Mouse (Mus musculus): ENCODE data around the gene Cux1. TPM values are rescaled to one million over a fixed set of nuclear protein-coding genes. Genes with fewer than 3 reads are reported as not detected.

Cux1 gene
- total RNA-seq, 2 experiments from 2014 or later: 66.0 to 68.2 TPM

DNA sequence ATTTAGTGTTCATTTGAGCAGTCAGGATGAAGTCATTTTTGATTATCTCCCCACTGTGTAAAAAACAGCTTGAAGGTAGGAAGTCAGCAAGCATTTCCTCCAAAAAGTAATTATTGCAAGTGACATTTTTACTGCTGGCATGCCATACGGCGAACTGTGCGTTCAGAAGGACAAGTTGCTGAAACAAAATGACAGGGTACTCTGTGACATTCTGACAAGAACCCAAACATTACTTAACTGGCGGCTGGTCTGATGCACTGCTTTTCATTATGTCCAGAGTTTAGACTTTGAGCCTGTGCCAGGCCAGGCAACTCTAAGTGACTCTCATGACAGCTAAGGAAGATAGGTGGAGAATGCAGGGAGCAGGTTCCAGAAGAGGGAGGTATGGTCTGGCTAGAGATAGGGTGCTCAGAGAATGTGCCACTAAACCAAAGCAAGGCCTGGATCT is 274.3 kb downstream of the Cux1 start:
- no peak for DNase-seq
- intact Hi-C loops (cut with DNase I; ENCODE audit: low total_unique reads): no loop called here

DNA sequence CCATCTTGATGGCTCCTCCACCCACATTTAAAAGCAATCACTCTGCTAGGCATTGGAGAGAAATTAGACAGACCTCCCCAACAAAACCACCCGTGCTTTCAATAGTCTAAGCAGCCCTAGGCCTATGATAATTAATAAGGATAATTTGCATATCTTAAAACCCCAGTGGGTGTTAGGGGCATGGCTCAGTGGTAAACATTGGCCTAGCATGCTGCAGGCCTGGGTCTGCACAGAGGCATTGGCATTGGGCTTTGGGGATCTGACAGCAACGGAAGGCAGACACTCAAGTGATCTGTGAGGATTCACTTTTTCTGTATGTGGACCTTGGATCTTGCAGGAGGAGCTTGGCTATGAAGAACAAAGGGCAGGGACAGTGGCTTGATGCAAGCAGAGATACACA is 274.9 kb downstream of the Cux1 start:
- intact Hi-C loops (cut with DNase I; ENCODE audit: low total_unique reads): no loop called here
- DNase-seq: no peak

DNA sequence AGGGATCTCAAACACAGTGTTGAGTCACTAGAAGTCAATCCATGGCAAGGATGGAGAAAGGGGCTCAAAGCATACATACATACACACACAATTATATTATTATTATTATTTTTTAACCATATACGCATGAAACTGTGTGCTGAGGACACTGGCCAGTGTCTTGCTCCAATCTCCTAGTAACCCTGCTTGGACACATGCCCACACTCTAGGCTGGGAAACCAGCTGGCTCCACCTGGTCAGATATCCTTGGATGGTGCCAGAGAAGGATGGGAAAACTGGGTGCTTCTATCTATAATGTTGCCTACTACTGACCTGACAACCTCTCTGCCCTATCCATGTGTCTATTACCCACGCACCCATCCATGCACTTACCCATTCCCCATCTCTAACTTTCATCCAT is 275.7 kb downstream of the Cux1 start:
- intact Hi-C loops (cut with DNase I; ENCODE audit: low total_unique reads): no loop called here
- no peak for DNase-seq

DNA sequence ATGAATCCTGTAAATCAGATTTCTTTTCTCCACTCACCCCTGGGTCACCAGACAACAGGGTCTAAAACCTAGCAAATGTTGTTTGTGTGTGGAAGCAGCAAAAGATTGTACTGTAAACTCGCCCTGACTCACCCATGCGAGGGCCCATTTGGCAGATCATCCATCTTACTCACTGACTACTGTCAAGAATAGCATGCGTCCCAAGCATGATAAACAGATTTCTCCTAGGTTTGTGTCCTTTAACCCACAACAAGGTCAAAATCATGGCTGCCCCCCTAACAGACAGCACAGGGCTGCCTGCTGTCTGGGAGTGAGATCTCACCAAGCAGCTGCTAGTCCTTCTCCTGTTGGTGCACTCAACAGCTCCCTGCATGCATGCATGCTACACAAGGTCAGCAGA is 277.5 kb downstream of the Cux1 start:
- intact Hi-C loops (cut with DNase I; ENCODE audit: low total_unique reads): loop anchor here (10.0 kb wide), 1 partner anchor 285 kb away; no protein-coding TSS in a partner anchor
- DNase-seq: no peak

DNA sequence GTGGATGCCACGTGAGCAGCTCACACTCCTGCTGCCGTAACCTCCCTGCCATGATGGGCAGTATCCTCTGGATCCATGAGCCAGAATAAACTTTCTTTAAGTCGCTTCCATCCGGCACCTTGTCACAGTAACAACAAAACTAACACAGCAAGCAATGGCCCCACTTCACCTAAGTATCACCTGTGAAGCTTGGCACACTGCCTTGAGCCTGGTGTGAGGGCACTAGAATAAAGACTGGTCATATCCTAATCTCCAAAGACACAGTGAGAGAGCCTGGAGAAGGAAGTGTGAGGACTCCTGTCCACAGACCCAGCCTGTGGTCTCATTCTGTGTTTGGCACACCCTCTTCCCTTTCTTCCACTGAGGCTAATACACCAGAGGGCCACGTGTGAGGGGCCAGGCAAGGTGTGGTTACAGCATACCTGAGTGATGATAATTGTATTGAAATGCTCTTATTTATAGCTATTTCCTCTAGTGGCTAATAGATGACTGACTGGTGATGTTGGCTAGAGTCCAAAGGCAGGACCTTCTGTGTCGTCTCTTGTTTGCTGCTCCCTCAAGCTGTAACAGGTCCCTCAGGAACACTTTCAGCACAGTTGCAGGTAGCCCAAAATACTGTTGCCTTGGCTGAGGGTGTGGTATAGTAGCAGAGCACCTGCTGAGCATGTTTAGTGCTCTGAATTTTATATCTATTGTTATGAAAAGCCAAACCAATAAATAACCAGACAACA is 278.8 kb downstream of the Cux1 start:
- intact Hi-C loops (cut with DNase I; ENCODE audit: low total_unique reads): loop anchor here (10.0 kb wide), 1 partner anchor 286 kb away; no protein-coding TSS in a partner anchor
- DNase-seq: no peak

DNA sequence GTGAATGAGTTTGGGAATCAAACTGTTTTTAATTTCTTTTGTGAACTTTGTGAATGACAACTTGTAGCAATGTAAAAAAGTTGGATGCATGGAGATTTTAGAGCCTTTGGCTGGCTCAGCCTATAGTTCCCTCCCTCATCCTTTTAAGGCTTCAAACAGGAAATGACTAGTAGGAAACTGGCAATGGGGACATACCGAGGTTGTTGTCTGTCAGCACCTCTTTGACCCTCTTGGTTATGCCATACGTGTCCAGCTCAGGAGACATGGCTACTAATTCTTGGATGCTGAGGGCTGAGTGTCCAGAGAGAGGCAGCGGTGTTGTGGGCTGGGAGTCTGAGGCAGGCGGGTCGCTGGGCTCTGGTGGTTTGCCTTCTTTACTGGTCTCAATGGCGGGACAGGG is 280.7 kb downstream of the Cux1 start:
- intact Hi-C loops (cut with DNase I; ENCODE audit: low total_unique reads): loop anchor here (10.0 kb wide), 1 partner anchor 288 kb away; no protein-coding TSS in a partner anchor
- no peak for DNase-seq

DNA sequence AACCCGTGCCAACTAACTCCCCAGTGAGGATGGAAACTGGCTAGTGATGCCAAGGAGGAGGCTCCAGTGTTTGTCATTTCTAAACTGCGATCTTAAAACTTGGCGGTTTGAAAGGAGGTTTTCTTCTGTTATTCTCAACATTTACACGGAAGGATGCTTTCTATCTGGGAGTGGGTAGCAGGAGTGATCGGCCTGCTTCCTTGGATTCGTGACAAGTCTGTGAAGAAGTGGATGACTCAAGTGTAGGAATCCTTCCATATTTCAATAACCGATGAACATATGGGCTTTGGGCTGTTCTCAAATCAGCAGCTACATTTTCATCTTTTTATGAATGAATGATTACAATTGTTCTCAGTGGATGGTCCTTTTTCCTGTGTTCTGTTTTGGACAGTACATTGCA is 282.2 kb downstream of the Cux1 start:
- DNase-seq: no peak
- intact Hi-C loops (cut with DNase I; ENCODE audit: low total_unique reads): loop anchor here (10.0 kb wide), 1 partner anchor 290 kb away; no protein-coding TSS in a partner anchor

DNA sequence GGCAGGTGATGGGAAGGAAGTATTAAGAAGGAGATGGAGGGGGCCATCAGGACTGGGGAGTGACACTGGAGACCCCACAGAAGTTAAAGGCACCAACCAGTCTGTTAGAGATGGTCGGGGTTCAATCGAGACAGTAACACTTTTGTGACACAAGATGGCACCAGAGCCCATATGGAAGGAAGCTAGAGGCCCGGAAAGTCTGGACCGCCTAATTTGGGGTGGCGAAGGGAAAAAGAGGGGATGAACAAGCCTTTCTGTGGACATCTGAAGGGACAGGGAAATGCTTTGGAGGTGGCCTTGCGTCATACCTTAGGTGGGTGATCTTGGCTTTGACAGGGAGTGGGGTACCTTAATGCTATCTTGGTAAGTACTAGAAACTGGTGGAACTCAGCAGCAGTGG is 285.9 kb downstream of the Cux1 start:
- DNase-seq: no peak
- intact Hi-C loops (cut with DNase I; ENCODE audit: low total_unique reads): loop anchor here (5.0 to 10.0 kb wide), 3 partner anchors 293 to 381 kb away; no protein-coding TSS in a partner anchor

DNA sequence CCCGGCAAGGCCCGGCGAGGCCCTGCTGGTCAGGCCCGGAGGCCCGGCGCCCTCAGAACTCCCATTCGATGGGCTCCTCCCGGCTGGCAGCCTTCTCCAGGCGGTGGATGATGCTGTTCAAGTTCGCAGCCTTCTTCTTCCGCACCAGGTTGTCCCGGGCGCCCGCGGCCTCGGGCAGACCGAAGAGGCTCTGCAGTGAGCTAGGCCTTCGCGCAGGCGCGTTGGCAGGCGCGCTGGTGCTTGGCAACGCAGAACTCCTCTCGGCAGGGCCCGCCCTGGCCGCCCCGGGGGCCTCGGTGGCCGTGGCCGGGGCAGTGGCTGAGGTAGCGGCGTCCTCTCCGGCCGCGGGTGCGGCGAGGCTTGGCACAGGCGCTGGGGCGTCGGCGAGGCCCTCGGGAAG is 292.6 kb downstream of the Cux1 start:
- DNase-seq: no peak
- intact Hi-C loops (cut with DNase I; ENCODE audit: low total_unique reads): loop anchor here (5.0 kb wide), 1 partner anchor 433 kb away; no protein-coding TSS in a partner anchor

DNA sequence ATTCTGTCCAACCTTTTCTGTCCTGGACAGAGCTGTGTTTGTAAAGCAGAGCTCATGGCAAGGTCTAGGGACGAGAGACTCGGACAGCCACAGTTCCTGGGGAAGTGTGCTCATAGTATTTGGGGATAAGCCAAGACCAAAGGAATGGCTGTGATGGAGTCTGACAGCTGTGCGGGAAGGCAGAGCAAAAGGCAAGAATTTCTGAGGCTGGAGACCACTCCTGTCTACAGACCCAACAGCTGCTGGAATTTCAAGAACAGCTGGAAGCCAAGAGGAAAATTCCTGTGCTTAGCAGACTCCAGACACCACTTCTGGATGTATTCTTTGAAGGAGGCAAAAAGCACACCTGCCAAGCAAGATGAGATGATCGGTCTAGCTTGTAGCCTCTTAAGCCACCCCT is 297.4 kb downstream of the Cux1 start:
- no peak for DNase-seq
- intact Hi-C loops (cut with DNase I; ENCODE audit: low total_unique reads): no loop called here

DNA sequence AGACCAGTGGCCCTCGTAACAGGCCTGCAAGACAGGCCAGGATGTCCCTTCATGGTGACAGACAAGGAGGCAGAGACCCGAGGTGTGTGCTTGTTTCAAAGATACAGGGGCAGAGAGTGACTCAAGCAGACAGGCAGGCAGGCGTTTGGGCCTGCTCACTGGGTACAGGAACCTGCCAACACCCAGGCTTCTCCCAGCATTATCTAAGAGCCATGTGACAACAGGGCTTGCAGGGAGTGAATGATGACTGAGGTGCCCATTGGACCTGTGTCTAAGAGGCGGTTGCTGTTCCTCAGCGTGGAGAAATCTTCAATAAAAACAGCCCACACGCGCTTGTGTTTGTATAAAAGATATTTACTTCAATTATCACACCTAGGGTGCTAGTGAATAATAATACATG is 301.2 kb downstream of the Cux1 start:
- intact Hi-C loops (cut with DNase I; ENCODE audit: low total_unique reads): no loop called here
- DNase-seq: no peak

DNA sequence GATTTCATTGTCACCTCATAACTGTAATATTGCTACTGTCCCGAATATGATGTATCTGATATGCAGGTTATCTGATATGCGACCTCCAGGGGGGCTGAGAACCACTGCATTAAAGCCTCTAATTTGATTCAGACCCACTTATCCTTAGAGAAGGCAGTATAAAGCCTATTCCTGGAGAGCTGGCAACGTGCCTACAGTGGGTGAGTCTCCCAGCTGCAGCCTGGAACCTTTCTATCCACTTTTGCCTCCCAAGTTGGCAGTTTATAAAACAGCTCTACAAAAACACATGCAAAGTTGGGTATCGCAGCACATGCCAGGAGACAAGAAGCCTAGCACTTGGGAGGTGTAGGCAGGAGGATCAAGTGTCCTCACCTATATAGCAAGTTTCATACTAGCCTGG is 303.9 kb downstream of the Cux1 start:
- intact Hi-C loops (cut with DNase I; ENCODE audit: low total_unique reads): loop anchor here (5.0 kb wide), 1 partner anchor 404 kb away; no protein-coding TSS in a partner anchor
- DNase-seq: no peak

DNA sequence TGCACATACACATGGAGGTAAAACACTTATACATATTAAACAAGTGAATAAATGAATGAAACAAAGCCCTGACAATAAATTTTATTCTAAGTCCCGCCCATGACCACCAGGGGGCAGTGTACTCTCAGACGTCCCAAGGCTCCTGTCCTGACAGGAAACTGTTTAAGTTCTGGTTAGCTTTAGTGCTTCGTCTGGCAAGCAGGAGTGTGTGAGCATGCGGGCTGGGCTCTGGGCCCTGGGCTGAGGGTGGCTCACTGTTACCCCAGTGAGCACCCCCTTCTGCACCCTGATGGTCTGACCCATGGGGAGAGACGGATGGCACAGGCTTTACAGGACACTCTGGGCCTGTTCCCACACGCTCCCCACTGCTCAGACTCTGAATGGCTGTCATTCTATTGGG is 308.4 kb downstream of the Cux1 start:
- DNase-seq: peak; percentile 64
- intact Hi-C loops (cut with DNase I; ENCODE audit: low total_unique reads): loop anchor here (5.0 kb wide), 1 partner anchor 498 kb away; no protein-coding TSS in a partner anchor

DNA sequence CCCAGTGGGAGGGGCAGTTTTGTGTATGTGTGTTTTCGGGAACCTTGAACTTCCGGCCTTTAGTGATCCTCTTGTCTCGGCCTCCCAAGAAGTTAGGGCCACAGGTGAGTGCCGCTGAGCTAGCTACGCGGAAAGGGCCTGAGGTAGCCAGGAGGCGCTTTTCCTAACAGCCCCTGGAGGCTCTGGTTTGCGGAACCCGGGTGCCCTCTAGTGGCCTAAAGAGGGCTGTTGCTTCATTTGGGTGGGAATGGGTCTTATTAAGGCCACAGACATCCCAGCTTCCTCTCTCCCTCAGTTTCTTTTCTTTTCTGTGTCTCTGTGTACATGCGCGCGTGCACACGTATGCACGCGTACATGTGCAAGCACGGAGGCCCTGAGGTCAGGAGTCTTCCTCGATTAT is 314.4 kb downstream of the Cux1 start:
- DNase-seq: peak; percentile 75
- intact Hi-C loops (cut with DNase I; ENCODE audit: low total_unique reads): loop anchor here (2.0 kb wide), 1 partner anchor 52 kb away; no protein-coding TSS in a partner anchor

DNA sequence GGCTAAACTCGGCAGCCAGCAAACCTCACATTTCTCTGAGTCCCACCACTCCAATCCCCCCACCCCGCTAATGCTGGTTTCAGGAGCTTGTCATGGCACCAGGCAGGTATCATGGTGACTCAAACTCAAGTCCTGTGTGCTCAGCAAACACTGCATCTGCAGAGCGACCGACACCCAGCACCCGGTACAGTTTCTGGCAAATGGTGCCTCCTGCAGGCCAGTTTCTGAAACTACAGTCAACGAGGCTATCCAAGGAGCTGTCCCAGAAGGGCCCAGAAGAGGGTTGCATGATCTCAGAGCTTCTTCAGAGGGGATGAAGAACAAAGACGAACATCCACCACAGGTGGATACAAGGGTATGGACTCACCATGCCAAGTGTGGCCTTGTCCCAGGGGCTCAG is 316.3 kb downstream of the Cux1 start:
- intact Hi-C loops (cut with DNase I; ENCODE audit: low total_unique reads): no loop called here
- DNase-seq: peak; percentile 44

DNA sequence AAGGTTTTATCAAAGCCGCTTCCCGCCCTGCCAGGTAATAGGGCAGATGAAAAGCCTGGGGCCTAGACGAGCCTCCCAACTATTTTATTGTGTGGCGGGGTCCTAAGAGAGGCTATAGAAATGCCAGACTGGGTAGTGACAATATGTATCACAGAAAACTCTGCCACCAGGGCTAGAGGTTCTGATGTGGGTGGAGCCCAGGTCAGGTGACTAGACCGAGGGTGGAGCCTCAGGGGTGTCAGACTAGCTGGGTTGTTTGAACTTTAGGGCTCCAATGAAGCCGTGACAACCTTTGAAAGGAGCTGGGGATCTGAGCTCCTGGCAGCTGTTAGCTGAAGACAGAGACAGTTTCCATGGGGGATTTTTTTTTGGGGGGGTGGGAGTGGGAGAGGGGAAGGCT is 318.8 kb downstream of the Cux1 start:
- intact Hi-C loops (cut with DNase I; ENCODE audit: low total_unique reads): no loop called here
- no peak for DNase-seq

DNA sequence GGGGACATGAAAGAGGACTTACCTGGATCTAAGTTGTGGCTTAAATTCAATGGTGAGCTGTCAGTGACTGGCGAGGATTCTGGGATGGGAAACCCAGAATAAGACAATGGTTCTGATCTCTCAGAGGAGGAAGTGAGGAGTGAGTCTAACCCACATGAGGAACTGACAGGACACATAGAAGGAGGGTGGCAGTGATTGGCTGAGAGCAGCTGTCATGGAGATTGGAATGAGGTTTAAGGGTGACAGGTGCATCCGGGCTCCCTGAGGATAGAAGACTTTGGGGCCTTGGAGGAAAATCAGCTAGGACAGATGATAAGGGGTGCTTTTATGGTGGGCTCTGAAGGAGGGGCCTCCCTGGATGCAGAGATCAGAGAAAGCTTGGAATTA is 320.8 kb downstream of the Cux1 start, which contains the start of gene Sh2b2:
Gene Sh2b2 (minus strand): TSS at position 105 of the 387 bp plus-strand sequence.
- intact Hi-C loops (cut with DNase I; ENCODE audit: low total_unique reads): no loop called here

DNA sequence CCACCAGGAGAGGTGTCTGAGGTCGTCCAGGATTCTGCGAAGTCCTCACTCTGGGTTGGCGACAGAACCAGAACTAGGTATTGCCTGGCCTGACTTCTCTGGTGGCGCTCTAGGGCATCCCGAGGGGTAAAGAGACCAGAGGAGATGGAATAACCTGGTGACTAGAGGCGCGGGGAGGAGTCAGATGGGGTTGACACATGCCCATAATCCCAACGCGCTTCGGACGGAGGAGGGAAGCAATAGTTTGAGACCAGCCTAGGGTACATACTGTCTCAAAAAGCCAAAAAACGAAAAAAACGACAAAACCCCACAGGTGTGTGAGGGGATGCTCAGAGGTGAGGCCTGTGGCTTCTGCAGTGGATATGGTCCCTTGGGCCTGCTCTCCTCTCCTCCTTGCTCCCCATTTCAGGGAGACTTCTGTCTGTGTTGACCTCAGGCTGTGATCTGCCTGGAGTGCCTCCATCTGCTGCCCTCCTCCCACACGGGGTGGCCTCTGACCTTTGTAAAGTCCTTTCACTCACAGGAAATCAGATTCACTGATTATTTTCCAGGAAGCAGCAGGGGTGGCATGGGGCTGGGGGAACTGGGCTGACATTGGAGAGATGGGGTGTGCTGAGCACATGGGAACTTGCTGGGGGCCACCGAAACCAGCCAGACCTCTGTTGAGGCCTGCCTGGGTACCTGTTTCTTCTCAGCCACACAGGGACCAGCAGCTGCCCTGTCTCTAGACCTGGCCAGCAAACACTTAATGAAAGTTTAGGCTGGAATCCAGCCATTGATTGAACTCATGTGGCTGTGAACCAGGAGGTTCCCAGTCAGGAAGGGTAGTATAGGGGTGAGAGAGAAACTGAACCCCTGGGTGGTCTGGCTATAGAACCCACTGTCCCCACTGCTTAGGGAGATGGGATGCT is 321.5 kb downstream of the Cux1 start:
- DNase-seq: no peak
- intact Hi-C loops (cut with DNase I; ENCODE audit: low total_unique reads): no loop called here

More for the DNA sequence above, 320.8 kb downstream of the Cux1 start, which contains the start of gene Sh2b2:
- DNase-seq: no peak

DNA sequence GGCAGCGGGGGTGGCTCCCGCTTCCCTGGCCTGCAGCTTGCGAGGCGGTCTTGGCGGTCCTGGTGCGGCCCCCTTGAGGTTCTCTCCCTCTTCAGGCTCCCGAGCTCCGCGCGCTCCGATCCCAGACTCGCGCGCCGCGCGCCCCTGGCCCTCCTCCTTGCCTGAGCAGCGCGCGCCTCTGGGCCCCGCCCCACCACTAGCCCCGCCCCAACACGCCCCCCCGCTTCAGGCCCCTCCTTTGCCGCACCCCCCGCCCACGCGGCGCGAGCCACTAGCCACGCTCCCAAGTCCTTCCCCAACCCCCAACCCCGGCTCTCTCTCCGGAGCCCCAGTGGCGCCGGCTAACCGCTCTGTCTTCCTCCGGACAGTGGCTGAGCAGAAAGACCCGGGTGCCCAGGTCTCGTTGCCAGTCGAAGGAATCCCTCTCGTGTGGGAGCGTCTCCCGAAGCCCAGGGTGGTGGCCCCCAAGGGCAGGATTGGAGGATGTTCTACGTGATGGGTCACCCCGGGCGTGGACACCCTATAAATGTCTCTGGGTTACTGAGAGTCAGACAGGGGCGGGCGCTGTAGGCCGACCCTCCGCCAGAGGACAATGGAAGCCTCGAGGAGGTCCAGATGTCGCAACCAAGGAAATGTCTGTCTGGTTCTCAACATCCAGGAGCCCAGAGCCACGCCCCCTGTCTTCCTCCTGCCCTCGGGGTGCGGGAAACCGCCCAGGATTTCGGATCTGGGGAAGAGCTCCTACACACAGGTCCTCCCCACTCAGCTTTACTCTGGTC is 322.3 kb downstream of the Cux1 start:
- intact Hi-C loops (cut with DNase I; ENCODE audit: low total_unique reads): no loop called here
- DNase-seq: peak; percentile 91
